Mouse (Mus musculus) heart, postnatal 0 days (tissue): ENCODE measurements around the gene Lgals8. TPM values are rescaled to one million over a fixed set of nuclear protein-coding genes. Genes with fewer than 3 reads are reported as not detected.
"Not testable (repeated sequence)": the region's sequence is repeated elsewhere in the genome, so short reads cannot be mapped to it uniquely, and the experiment has no call there.

ENCODE experiments used
- ATAC-seq: fragments of 200-750 bp; cut with Nextera tagmentation; 2 replicates; pipeline ENCODE4 v1.8.0; 2017; ENCODE audit warnings: low read depth, moderate number of reproducible peaks, moderate library complexity; ENCODE audit not compliant: insufficient read depth
- DNase-seq: peaks from one replicate; pipeline ENCODE4 v3.0.0-alpha.2; 2016; ENCODE audit warnings: low spot score
- H3K27ac ChIP-seq: fragments of 300-500 bp; sonication (generic); 2 replicates; pipeline ENCODE4 v1.5.1; 2014; ENCODE audit warnings: low read depth, mild to moderate bottlenecking
- H3K27me3 ChIP-seq: fragments of 300-500 bp; sonication (generic); 2 replicates; pipeline ENCODE4 v1.6.1; 2014; ENCODE audit warnings: low read length, mixed read lengths; ENCODE audit not compliant: control insufficient read depth, insufficient read depth
- H3K36me3 ChIP-seq: fragments of 300-500 bp; sonication (generic); replicated peaks from 2 replicates; pipeline ENCODE4 v1.6.1; 2014; ENCODE audit warnings: low read length, mixed read lengths; ENCODE audit not compliant: control insufficient read depth, insufficient read depth
- H3K4me1 ChIP-seq: fragments of 300-500 bp; sonication (generic); 2 replicates; pipeline ENCODE4 v1.6.1; 2014; ENCODE audit warnings: antibody characterized with exemption; ENCODE audit not compliant: control insufficient read depth, insufficient read depth
- H3K4me2 ChIP-seq: fragments of 300-500 bp; sonication (generic); 2 replicates; pipeline ENCODE4 v1.6.1; 2014; ENCODE audit warnings: low read depth, mild to moderate bottlenecking, low read length, moderate library complexity
- H3K4me3 ChIP-seq: fragments of 300-500 bp; sonication (generic); 2 replicates; pipeline ENCODE4 v1.5.1; 2014; ENCODE audit warnings: low read depth, low read length
- H3K9ac ChIP-seq: fragments of 300-500 bp; sonication (generic); replicated peaks from 2 replicates; pipeline ENCODE4 v1.6.1; 2014; ENCODE audit warnings: low read depth, low read length, mixed read lengths
- H3K9me3 ChIP-seq: fragments of 300-500 bp; sonication (generic); replicated peaks from 2 replicates; pipeline ENCODE4 v1.6.1; 2016; ENCODE audit warnings: low read length; ENCODE audit not compliant: control insufficient read depth
- CTCF ChIP-seq: IDR thresholded peaks from 2 replicates; pipeline ENCODE4 v1.5.1; 2016; ENCODE audit warnings: antibody characterized with exemption, control low read depth, low read depth
- EP300 ChIP-seq: IDR thresholded peaks from 2 replicates; pipeline ENCODE4 v1.6.1; 2016; ENCODE audit warnings: antibody characterized with exemption, low read depth
- WGBS: fragments of 180-500 bp; shearing (Covaris S2); extraction: QIAGEN DNeasy Blood & Tissue Kit; methylation state at CpG from one replicate; pipeline ENCODE4 v1.1.7; 2014; 5-methylcytosine and 5-hydroxymethylcytosine counted together
- polyA plus RNA-seq: library from polyadenylated mRNA; unstranded; fragments of >200 nt; fragmentation: Nextera tagmentation; extraction: Ambion mirVana; gene quantifications from 2 replicates; pipeline ENCODE4 v1.2.1, GENCODE M21; 2015
- total RNA-seq: library from RNA; depleted of rRNA; stranded (reverse); fragments of >200 nt; gene quantifications from 2 replicates; pipeline ENCODE4 v1.2.3, GENCODE M21; 2014; ENCODE audit warnings: low replicate concordance

The Lgals8 gene
- total and polyA plus RNA-seq, 2 experiments from 2014 or later: 18.0 to 21.8 TPM

DNA sequence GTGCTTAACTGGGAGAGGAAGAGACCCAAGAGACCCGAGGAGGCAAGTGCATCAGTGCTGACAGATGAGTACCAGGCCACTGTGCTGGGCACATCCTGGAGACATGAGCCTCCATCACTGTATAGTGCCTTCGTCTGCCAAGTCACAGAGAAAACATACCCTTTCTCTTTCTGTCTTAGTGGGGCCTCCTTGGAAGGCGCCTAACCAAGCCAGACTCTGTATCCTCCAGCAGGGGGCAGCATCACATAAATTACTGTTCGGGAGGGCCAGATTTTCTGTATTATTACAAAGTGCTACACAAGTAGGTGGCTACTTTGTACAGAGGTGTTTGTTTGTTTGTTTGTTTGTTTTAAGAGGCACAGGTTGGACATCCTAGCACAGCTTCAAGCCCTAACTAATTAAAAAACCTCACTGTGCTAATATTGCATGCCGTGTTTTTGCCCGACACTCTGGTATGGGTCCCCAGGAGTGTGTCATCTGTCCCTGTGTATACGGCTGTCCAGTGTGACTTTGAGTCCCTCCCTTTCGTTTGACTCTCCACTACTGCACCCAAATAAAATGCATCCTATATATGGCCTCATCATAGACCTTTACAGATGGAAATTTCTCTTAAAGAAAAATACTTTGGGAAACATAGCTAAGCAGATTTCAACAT, 9.1 kb upstream of the Lgals8 start:
- Histone ChIP-seq H3K9me3 (no peaks in the 10 kb centered on the region), H3K9ac (no peak overlapping the region), H3K4me3 (no peak overlapping the region), H3K4me2 (no peak overlapping the region), H3K27ac (no peak overlapping the region), H3K27me3 (no peaks in the 10 kb centered on the region), H3K4me1 (no peaks in the 10 kb centered on the region), H3K36me3 (no peaks in the 10 kb centered on the region)
- ATAC-seq (peak; percentile 55; the same call in 1 of the 2 replicates), DNase-seq (peak; percentile 56)
- TF ChIP-seq CTCF (peak; percentile 89), EP300 (no peak)
- WGBS: 35% methylated on average over 8 of the region's 8 CpGs

DNA sequence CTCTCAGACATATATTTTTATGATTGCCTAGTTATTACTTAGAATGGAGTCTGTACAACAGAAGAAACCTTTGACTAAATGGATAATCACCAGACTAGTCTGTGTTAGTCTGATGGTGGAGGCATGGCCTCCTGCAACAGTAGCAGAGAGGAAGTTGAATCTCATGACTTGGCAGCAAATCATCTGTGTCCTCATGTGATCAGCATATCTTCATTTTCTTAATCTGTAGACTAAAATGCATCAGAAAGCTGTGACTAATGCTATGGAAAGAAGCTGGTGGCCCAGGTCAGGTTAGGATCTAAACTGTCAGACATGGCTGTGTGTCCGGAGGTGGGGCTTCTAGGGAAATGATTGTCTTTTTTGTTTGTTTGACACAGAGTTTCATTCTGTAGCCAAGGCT, 3.7 kb upstream of the Lgals8 start:
- no peaks in the 10 kb centered on the region for H3K4me1 ChIP-seq
- no peaks in the 10 kb centered on the region for H3K36me3 ChIP-seq
- H3K27ac ChIP-seq: no peak overlapping the region
- WGBS: 70% methylated on average over 1 of the region's 1 CpGs
- no peaks in the 10 kb centered on the region for H3K27me3 ChIP-seq
- H3K4me2 ChIP-seq: no peak overlapping the region
- H3K9ac ChIP-seq: no peak overlapping the region
- DNase-seq (no peak), ATAC-seq (no peak)
- H3K9me3 ChIP-seq: no peaks in the 10 kb centered on the region
- H3K4me3 ChIP-seq: no peak overlapping the region
- TF ChIP-seq CTCF: no peak
- no peak for TF ChIP-seq EP300

DNA sequence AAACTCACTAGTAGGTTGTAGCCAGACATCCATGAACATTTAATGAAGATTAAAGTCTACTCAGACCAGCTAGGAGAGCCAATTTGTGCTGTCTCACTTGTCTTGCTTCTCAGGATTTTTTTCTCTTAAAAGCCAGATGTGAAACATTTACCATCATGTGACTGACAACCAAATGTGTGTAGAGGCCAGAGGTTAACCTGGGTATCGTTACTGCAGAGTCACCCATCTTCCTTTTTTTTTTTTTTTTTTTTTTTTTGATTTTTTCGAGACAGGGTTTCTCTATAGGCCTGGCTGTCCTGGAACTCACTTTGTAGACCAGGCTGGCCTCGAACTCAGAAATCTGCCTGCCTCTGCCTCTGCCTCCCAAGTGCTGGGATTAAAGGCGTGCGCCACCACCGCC, 585 bp downstream of the Lgals8 start:
- not testable (repeated sequence) for H3K9me3 ChIP-seq, H3K4me1 ChIP-seq, DNase-seq, H3K4me2 ChIP-seq, H3K4me3 ChIP-seq, ATAC-seq, H3K36me3 ChIP-seq, H3K27me3 ChIP-seq, H3K9ac ChIP-seq, H3K27ac ChIP-seq
- WGBS: 87% methylated on average over 6 of the region's 6 CpGs

DNA sequence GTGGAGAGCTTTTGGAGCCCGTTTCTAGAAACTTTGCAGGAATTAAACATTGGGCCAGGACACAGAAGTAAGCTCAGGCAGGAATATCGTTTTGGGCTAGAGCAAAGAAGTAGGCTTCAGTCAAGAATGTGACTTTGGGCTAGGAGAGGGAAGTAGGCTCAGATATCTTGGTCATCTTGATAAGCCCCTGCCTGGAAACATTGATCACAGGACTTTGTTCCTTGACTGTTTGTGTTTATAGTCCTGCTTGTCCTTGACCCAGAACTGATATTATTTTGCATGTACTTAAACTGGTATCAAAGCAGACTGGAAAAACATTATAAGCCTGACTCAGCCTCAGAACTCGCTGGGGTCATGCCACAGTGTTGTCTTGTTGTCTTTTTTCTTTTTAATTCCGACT, 2.1 kb downstream of the Lgals8 start:
- no peaks in the 10 kb centered on the region for H3K9me3 ChIP-seq
- no peak overlapping the region for H3K4me2 ChIP-seq
- no peak overlapping the region for H3K9ac ChIP-seq
- DNase-seq (no peak), ATAC-seq (no peak)
- 62% methylated on average over 4 of the region's 4 CpGs for WGBS
- no peak overlapping the region for H3K4me3 ChIP-seq
- TF ChIP-seq EP300 (no peak), CTCF (no peak)
- H3K36me3 ChIP-seq: no peaks in the 10 kb centered on the region; the same call in 1 of the 2 replicates
- H3K27me3 ChIP-seq: no peaks in the 10 kb centered on the region
- H3K27ac ChIP-seq: no peak overlapping the region
- H3K4me1 ChIP-seq: peaks cover 9% of the 10 kb centered on the region; the same call in 1 of the 2 replicates

DNA sequence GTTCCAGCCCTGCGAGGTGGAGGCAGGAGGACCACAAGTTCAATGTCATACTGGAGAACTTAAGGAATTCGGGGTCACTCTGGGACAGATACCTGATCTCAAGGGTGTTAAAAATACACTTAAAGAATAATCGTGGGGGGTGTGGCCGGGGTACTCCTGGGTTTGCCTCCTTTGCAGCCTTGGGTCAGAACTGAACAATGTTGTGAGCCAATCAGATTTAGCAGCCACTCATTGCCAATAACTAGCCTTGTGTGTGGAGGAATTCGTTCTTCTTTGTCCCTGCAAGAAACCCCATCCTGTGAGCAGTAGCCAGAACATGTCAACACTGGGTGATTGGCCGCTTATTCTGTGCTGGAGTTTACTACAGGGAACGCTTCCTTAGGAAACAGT, 3.0 kb downstream of the Lgals8 start:
- peak; percentile 42 for DNase-seq
- H3K9me3 ChIP-seq: no peaks in the 10 kb centered on the region
- H3K36me3 ChIP-seq: peaks cover 5% of the 10 kb centered on the region
- no peak overlapping the region; the same call in 1 of the 2 replicates for H3K9ac ChIP-seq
- H3K4me1 ChIP-seq: peaks cover 9% of the 10 kb centered on the region; the same call in 1 of the 2 replicates
- peak overlapping the region; percentile 84 for H3K4me2 ChIP-seq
- 2% methylated on average over 7 of the region's 7 CpGs for WGBS
- H3K27ac ChIP-seq: peak overlapping the region; percentile 80
- no peaks in the 10 kb centered on the region for H3K27me3 ChIP-seq
- no peak for TF ChIP-seq CTCF
- TF ChIP-seq EP300: no peak; the same call in 1 of the 2 replicates
- peak; percentile 27 for ATAC-seq
- peak overlapping the region; percentile 62 for H3K4me3 ChIP-seq
